Mouse (Mus musculus) granulocyte monocyte progenitor cell, adult 5-6 weeks (primary cell): ENCODE data around the gene Pkp4. TPM values are rescaled to one million over a fixed set of nuclear protein-coding genes. Genes with fewer than 3 reads are reported as not detected.

Source experiments
- ATAC-seq: replicated peaks from 2 replicates; pipeline ENCODE4 v1.8.0; 2016; ENCODE audit warnings: mild to moderate bottlenecking, moderate TSS enrichment, inconsistent platforms; ENCODE audit not compliant: poor library complexity, severe bottlenecking
- total RNA-seq, 2 experiments: library from RNA; stranded (forward) in 1 of 2; stranded (reverse) in 1 of 2; fragments of 200-712, 200-1000 nt in 1 of 2; fragments of >200 nt in 1 of 2; fragmentation: Nextera tagmentation in 1 of 2; gene quantifications; 2 replicates each; pipeline ENCODE4 v1.2.3; 2014 to 2017

Gene Pkp4
- total RNA-seq (2014; fragmentation: Nextera tagmentation) (16.5 and 17.5 TPM in 2 replicates), total RNA-seq (2017) (19.4 and 19.8 TPM in 2 replicates)

GRCm38 (mm10) chr2:59160605-59160963 lies at the start of gene Pkp4, which contains the start of gene Ccdc148:
Gene Pkp4 (plus strand): TSS chr2:59160850.
Gene Ccdc148 (minus strand): TSS chr2:59160683.
- ATAC-seq = peak; percentile 92

- no peak for ATAC-seq
Measured at GRCm38 (mm10) chr2:59129023-59129422, 31.6 kb upstream of the Pkp4 start.

- ATAC-seq = no peak
Measured at GRCm38 (mm10) chr2:59129821-59130220, 30.8 kb upstream of the Pkp4 start.

GRCm38 (mm10) chr2:59131044-59131443 lies 29.6 kb upstream of the Pkp4 start:
- ATAC-seq = no peak

GRCm38 (mm10) chr2:59155428-59155827 lies 5.2 kb upstream of the Pkp4 start:
- ATAC-seq = no peak

GRCm38 (mm10) chr2:59158117-59158516 lies 2.5 kb upstream of the Pkp4 start:
- no peak for ATAC-seq

GRCm38 (mm10) chr2:59159961-59160604 lies 567 bp upstream of the Pkp4 start:
- peak; percentile 2; the same call in 1 of the 2 replicates for ATAC-seq

- peak; percentile 0; the same call in 1 of the 2 replicates for ATAC-seq
Measured at GRCm38 (mm10) chr2:59161021-59161440, 381 bp downstream of the Pkp4 start.

- ATAC-seq = peak; percentile 49
Measured at GRCm38 (mm10) chr2:59161441-59162284, 1.0 kb downstream of the Pkp4 start.

- no peak for ATAC-seq
Measured at GRCm38 (mm10) chr2:59162285-59162600, 1.6 kb downstream of the Pkp4 start.

- no peak for ATAC-seq
Measured at GRCm38 (mm10) chr2:59166976-59167375, 6.3 kb downstream of the Pkp4 start.

GRCm38 (mm10) chr2:59167830-59168229 lies 7.2 kb downstream of the Pkp4 start:
- no peak for ATAC-seq

GRCm38 (mm10) chr2:59169572-59170207 lies 9.0 kb downstream of the Pkp4 start:
- no peak for ATAC-seq

- no peak for ATAC-seq
Measured at GRCm38 (mm10) chr2:59170208-59170589, 9.5 kb downstream of the Pkp4 start.

GRCm38 (mm10) chr2:59170593-59170992 lies 9.9 kb downstream of the Pkp4 start:
- no peak for ATAC-seq

GRCm38 (mm10) chr2:59171533-59171932 lies 10.9 kb downstream of the Pkp4 start:
- 0 out of 2 replicates have a peak, but pooled peaks have one; percentile 22 for ATAC-seq

- ATAC-seq = no peak
Measured at GRCm38 (mm10) chr2:59175926-59176325, 15.3 kb downstream of the Pkp4 start.

GRCm38 (mm10) chr2:59178191-59178590 lies 17.5 kb downstream of the Pkp4 start:
- ATAC-seq = no peak

- no peak for ATAC-seq
Measured at GRCm38 (mm10) chr2:59178960-59179359, 18.3 kb downstream of the Pkp4 start.

- ATAC-seq = no peak
Measured at GRCm38 (mm10) chr2:59179487-59179886, 18.8 kb downstream of the Pkp4 start.
